Mouse (Mus musculus): ENCODE measurements around the gene Hkdc1. TPM values are rescaled to one million over a fixed set of nuclear protein-coding genes. Genes with fewer than 3 reads are reported as not detected.
"Not testable (repeated sequence)": the region's sequence is repeated elsewhere in the genome, so short reads cannot be mapped to it uniquely, and the experiment has no call there.

The Hkdc1 gene
- 0.75 TPM in 1 of 3 replicates, not detected in the others for total RNA-seq (2017)

DNA sequence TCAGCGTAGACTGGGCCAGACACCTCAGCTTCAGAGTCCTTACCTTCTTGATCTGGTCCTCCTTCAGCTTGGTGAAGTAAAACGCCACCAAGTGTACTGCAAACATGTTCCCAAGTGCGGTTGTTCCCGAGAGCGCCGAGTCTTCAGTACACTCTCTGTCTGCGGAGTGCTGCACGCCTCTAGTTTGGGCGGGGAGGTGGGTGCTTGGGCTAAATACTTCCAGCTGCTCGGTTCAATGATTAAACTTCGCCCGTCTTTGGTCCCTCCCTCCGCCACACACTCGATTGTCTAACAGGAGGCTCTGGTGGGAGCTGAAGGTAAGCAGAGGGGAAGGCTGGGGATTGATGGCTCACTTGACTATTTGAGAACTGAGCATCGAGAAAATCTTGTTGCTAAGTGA, at the start of gene Hkdc1:
Hkdc1 (minus strand) TSS at position 237 of the 400 bp plus-strand sequence.
- ATAC-seq (replicated peaks; ENCODE audit: insufficient number of reproducible peaks, low FRiP score, low TSS enrichment, poor library complexity, severe bottlenecking): no peak

DNA sequence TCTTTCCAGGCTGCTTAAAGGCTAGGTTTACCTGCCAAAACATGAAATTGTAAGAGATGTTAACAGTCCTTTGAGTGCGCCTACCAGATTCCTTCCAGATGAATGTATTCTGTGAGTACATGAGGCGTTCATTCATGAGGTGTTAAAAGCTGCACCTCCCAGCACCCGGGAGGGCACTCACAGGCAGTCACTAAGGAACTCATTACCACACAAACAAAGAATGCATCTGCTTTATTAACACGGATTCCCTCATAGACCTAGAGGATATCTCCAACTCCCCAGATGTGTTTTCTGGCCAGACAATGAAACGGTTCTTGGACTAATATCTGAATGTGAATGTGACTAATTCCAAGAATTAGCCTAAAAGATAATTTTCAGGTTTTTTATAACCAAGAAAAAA, 48.8 kb upstream of the Hkdc1 start:
- no peak for ATAC-seq (replicated peaks; ENCODE audit: insufficient number of reproducible peaks, low FRiP score, low TSS enrichment, poor library complexity, severe bottlenecking)

DNA sequence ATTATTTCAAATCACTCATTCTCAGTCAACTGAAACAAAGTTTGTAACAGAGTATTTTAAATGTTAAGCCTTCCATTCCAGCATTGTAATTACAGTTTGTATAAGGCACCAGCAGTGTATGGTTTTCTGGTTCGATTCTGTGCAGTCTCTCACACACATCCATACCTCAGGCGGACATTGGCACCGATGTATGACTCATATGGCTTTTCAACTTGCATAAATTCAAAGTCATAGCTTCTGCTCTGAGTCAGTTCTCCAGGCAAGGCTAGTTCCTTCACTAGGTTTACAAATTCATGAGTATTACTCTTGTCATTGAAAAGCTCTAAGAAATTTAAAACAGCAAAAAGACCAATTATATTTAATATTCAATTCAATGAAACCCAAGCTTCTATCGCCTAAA, 47.4 kb upstream of the Hkdc1 start:
- no peak for ATAC-seq (replicated peaks; ENCODE audit: insufficient number of reproducible peaks, low FRiP score, low TSS enrichment, poor library complexity, severe bottlenecking)

DNA sequence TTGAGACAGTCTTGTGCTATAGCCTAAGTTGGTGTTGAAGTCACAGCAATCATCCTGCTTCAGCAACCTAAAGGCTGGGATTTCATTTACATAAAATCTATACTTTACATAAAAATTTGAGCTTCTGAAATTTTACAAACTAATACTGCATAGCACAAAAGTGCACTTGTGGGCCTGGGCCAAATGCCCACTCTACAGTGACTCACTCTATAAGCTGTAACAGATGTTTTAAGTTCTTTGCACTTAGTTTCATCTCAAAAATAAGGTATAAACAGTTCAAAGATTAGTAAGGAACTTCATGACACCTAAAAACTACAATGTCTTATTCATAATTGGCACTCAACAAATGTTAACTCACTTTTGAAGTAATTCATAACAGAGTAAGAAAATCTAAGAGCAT, 39.0 kb upstream of the Hkdc1 start:
- ATAC-seq (replicated peaks; ENCODE audit: insufficient number of reproducible peaks, low FRiP score, low TSS enrichment, poor library complexity, severe bottlenecking): no peak

DNA sequence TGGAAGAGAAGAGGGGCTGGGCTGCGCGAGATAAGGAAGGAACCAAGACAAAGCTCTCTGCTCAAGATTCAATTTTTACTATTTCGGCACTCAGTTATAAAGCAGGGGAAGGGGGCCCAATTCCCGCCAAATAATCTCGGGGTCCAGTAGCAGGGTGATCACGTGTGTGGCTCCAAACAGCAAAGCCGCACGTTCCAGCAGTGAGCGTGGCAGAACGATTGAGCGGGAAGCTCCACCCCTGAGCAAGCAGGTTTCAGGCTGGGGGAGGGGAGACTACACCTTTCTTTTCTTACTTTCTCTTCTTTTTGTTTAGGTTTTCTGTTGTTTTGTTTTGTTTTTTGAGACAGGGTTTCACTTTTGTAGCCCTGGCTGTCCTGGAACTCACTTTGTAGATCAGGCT, 29.7 kb upstream of the Hkdc1 start:
- not testable (repeated sequence) for ATAC-seq (replicated peaks; ENCODE audit: insufficient number of reproducible peaks, low FRiP score, low TSS enrichment, poor library complexity, severe bottlenecking)

DNA sequence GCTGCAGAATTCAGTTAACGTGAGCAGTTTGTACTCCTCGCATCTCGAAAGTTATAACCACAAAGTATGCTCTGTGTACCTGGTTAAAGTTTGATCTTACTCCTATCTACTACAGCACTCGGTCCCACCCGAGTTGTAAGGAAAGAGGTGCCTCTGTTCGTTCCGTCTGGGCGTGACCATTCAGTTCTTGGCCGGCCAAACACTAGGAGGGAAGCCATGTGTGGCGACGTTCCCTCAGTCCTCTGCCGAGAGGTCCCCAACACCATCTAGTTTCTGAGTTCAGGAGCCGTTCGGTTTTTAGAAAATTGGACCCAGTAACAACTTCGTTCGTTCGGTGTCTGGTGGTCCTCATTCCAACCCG, 28.0 kb upstream of the Hkdc1 start:
- ATAC-seq (replicated peaks; ENCODE audit: insufficient number of reproducible peaks, low FRiP score, low TSS enrichment, poor library complexity, severe bottlenecking): no peak

DNA sequence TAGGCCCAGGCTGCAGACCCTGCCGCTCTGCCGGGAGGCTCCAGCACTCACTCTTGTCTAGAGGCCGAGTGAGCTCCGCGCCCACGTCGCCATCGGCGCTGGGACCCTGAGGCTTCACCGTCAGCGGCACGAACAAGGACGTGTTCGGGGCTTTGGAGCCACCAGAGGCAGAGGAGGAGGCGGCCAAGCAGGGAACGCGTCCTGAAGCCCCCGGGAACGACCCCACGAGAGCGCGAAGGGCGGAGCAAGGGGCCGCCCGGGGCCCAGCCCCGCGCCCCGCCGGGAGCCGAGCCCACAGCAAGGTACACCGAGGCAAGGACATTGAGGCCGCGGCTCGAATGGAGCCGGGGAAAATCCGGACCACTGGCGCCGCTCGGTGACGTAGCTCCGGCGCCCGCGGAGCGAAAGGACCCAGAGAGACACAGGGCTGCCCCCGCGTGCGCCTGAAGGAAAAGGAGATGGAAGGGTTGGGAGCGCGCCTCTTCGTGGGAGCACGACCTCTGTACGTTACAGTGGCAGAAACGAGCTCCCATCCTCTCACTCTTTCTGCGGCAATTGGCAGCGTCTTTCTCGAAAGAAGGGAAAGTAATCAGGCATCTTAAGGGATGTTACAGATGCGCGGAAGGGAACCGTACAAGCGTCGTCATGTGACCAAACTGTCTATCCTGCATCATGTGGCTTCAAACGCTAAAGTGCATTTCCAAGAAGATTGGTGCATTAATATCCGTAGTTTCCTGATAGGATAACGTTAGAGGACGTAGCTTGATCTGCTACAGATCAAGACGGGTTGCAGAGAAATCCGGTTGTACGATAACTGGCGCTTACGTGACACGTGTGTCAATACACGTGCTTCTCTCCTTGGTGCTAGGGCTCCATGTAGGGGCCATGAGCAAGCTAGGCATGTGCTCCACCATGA, 27.3 kb upstream of the Hkdc1 start, which contains the start of the genes 4930507D05Rik and Supv3l1:
4930507D05Rik (plus strand) TSS at position 126 of the 916 bp plus-strand sequence.
Supv3l1 (minus strand) TSS at position 375 of the 916 bp plus-strand sequence.
- peak; percentile 80 for ATAC-seq (replicated peaks; ENCODE audit: insufficient number of reproducible peaks, low FRiP score, low TSS enrichment, poor library complexity, severe bottlenecking)

DNA sequence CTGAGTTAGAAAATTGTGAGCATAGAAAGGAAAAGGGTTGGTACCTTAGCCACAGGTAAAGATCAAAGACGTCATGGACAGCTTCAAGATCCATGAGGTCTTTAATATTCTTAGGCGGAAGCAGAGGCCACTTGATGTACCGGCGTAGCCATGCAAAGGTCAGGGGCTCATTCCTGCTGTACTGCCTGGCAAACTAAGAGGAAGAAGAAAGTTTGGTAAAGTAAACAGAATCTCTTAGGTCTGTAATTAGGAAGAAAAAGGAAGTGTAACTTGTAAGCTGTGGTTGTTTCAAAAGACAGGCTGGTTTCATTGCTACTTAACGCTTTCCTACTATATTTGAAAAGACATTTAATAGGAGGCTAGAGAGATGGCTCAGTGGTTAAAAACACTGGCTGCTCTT, 8.1 kb upstream of the Hkdc1 start:
- peak; percentile 77 for ATAC-seq (replicated peaks; ENCODE audit: insufficient number of reproducible peaks, low FRiP score, low TSS enrichment, poor library complexity, severe bottlenecking)

DNA sequence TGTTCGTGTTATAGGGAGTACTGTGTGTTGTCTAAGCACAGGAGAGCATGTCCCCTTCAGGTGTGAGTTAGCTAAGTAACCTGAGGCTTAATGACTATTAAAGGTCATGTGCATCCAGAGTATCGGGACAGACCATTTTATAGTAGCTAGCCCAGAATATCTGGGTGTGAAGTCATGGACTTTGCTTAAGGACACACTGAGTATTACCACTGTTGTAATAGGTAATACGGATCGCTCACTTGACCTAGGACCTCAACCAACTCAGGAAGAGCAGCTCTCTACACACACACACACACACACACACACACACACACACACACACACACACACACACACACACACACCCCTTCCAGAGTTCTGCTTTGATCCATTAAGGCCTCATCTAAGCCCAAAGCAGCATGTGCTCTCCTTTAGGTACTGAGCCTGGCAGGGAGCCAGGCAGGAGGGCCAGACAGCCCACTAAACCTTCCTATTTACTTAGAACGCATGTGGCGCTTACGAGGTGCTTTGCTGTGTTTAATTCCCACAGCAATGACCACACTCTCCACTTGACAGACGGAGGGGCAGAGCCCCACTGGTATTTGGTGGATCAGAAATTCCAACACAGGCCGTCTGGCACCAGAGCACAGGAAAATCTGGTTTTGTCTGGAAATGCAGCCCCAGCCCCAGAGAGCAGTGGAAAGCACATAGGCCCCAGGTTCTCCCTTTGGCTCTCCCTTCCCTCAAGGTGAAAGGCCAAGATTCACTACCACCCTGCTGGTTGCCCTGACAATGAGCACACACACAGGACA, 3.0 kb upstream of the Hkdc1 start:
- ATAC-seq (replicated peaks; ENCODE audit: insufficient number of reproducible peaks, low FRiP score, low TSS enrichment, poor library complexity, severe bottlenecking): no peak

DNA sequence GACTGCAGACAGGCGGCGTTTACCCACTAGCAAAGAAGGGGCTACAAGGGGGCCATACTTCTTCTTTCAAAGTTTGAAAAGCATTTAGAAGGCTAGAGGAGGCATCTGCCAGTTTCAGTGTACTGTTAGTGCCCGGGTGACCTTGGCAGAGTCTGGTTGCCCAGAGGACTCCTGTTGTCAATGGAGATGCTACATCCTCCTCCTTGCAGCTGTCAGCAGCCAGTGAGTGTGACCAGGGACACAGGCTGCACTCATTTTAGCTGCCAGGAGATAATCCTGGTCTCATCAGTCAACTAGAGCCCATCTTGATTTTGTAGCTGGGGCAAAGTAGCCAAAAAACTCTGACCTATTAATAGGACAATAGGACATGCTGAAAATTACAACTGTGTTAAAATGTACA, 1.2 kb downstream of the Hkdc1 start:
- no peak for ATAC-seq (replicated peaks; ENCODE audit: insufficient number of reproducible peaks, low FRiP score, low TSS enrichment, poor library complexity, severe bottlenecking)

DNA sequence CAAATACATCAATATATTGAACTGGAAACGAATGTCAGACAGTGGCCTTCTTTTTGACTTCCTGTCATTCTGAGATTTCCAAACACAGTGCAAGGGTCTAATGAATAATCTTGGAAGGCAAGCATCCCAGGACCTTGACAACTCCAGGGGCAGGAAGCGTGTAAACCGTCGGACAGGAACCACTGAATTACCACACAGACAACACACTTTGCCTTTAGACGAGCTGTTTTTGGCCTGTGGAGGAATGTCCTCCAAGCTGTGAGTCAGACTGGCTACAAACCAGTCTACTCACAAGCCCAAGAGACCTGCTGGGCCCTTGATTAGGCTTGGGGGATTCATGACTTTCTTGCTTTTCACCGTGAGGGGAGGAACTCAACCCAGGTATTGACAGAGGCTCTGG, 1.9 kb downstream of the Hkdc1 start:
- ATAC-seq (replicated peaks; ENCODE audit: insufficient number of reproducible peaks, low FRiP score, low TSS enrichment, poor library complexity, severe bottlenecking): no peak

DNA sequence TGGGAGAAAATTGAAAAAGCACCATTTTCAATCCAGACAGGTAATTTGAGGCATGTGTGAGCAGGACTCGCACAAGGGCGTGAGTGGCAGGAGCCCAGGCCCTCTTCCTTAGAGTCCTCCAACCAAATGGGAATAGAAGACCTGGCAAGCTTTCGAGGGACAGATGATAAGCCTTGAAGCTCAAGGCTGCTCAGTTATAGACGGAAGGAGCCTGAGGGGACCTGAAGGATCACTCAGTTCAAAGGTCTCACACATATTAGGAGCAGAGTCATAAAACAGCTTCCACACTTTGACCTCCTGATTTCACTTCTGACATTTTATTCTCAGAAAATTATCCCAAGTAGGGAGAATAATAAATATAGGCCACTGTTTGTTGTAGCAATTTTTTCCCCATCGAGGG, 2.9 kb downstream of the Hkdc1 start:
- ATAC-seq (replicated peaks; ENCODE audit: insufficient number of reproducible peaks, low FRiP score, low TSS enrichment, poor library complexity, severe bottlenecking): no peak

DNA sequence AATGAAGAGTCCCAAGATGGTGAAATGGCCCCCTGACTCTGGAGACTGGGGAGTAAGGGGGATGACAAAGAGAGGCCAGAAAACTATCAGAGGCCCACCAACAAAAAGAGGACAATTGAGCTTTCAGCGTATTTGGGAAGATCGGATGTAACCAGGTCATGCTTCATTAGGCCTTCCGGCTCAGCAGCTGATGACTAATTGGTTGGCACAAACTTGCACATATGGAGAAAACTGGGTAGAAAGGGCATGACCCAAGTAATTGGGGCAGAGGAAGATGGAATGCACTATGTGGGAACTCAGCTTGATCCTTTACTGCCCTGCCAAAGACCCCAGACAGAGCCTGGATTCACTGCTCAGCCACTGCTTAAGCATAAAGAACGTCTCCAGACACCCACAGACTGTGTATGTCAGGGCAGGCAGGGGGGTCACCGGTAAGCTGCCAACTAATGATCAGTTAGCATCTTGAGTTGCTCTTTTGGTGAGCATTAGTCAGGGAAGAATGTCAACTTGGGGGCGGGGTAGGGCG, 3.4 kb downstream of the Hkdc1 start:
- no peak for ATAC-seq (replicated peaks; ENCODE audit: insufficient number of reproducible peaks, low FRiP score, low TSS enrichment, poor library complexity, severe bottlenecking)

DNA sequence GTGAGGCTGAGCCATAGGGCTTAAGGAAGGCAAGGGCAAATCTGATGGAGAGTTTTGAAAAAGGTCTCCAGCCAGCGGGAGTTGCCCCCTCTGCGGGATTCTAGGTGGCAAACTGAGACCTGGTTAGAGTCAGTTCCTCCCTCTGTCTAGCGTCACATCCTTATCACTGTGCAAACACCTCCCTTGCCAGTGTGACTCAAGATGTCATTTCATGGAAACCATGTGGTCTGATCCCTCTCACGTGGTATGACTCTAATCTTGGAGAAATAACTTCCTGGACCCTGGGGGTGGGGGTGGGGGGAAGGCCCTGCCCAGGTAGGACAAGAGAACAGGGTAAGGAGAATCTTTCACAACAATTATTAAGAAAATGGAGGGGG, 8.7 kb downstream of the Hkdc1 start:
- ATAC-seq (replicated peaks; ENCODE audit: insufficient number of reproducible peaks, low FRiP score, low TSS enrichment, poor library complexity, severe bottlenecking): no peak

DNA sequence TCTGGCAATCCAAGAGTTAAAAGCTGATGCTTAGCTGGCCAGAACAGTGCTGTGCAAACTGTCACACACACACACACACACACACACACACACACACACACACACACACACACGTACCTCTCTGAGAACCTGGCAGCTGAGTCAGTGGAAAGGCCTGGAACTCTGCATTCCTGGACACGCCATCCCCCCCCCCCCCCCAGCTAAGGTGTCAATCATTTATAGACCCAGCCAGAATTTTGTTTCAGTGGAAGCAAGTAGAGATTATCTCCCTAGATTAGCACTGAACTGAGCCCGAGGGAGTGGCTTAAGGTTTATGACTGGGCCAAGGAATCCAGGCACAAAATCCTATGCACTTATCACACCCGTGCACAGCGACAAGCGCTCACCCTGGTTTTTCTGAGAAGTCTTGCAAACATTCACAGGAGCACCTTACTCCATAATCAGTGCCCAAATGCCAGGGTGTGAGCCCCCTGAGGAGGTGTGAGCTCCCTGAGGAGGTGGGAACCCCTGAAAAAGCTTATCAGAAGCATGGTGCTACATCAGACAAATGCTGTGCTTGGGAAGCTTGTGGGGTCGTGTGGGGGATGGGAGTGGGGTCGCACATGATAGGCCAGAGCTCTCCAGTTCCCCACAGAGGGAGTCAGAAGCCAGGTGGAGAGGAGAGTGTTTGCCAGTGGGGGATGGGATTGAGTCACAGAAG, 9.2 kb downstream of the Hkdc1 start:
- ATAC-seq (replicated peaks; ENCODE audit: insufficient number of reproducible peaks, low FRiP score, low TSS enrichment, poor library complexity, severe bottlenecking): no peak

DNA sequence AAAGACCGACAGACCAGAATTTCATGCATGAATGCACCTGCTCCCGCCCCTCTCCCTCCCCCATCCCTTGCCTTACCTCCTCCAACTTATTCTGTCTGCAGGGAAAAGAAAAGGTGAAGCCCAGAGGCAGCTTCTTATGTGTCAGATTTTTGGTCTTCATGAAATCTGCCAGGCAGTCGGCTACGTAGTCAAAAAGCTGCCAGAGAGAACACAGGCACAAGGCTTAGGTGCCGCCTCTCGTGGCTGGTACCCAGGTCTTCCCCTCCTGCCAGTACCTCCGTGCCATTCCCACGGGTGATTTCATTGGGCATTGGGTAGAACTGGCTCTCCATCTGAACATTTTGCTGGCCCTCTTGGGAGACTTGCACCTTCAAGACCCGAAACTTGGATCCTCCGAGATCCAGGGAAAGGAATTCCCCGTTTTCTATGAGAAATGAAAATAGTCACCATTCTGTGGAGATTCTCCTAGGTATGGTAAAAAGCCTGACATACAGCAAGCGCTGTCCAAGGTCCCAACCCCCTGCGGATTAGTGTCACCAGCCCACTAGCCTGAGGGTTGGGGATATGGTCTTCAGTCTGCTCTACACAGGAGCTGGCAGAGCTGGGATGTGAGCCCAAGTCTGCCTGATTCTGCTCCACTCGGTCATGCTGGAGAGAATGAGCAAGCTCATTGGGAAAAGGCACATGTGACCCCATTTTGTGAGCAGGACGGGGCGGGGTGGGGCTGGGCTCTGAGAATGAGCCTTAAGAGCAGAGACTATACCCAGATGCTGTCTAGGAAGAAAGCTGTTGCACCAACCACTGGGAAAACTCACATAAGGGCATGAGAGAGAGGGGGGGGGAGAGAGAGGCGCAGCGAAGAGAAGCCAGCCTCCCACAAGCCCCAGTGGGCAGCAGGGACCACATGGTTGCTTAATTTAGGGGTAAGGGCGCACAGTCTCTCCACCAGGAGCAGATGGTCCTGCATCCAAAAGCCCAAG, 10.6 kb downstream of the Hkdc1 start:
- no peak for ATAC-seq (replicated peaks; ENCODE audit: insufficient number of reproducible peaks, low FRiP score, low TSS enrichment, poor library complexity, severe bottlenecking)

DNA sequence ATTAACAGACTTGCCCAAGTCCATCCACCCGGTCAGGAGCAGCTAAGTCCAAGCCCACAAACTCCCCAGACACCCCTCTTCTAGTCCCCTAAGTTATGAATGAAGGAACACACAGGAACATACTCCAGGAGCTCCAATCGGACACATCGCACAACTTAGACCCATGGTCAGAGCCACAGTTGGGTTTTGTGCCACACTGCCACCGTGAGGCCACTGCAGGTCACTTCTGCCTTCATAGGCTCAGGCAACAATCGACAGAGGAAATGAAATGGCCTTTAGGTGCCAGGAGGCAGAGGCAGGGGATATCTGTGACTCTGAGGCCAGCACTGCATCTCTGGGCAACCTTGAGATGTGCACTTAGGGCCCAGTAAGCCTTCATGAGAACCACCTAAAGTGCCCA, 11.3 kb downstream of the Hkdc1 start:
- ATAC-seq (replicated peaks; ENCODE audit: insufficient number of reproducible peaks, low FRiP score, low TSS enrichment, poor library complexity, severe bottlenecking): peak; percentile 81

DNA sequence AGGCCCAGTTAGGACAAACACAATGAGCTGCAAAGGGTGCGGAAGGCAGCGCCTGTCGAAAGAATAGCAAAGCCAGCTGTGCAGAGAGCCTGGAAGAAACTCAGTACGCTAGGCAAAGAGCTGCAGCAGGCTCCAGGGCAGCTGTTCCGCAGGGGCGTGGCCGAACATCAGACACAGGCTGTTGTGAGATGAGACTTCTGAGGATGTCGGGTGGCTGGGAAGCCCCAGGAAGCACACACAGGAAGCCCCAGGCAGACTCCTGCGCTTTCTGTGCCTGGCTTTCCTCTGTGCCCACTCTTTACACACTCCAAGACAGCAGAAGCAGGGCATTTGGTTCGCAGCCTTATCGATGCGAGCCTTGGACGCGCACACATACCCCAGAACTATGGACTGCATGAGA, 17.4 kb downstream of the Hkdc1 start:
- ATAC-seq (replicated peaks; ENCODE audit: insufficient number of reproducible peaks, low FRiP score, low TSS enrichment, poor library complexity, severe bottlenecking): no peak
